Mouse (Mus musculus) monocyte, adult 2 months (primary cell): ENCODE data around the gene Larp4.

Experiments used
- DNase-seq, 2 experiments: peaks; one replicate each; pipeline ENCODE4 v3.0.0; 2022; ENCODE audit warnings: low spot score in 2 of 2, low read depth in 1 of 2

The Larp4 gene

GRCm38 (mm10) chr15:100004677-100005273, 34.9 kb downstream of the Larp4 start:
- DNase-seq: no peak

- DNase-seq: no peak
These were observed 36.3 kb downstream of the Larp4 start for GRCm38 (mm10) chr15:100006180-100006579.

GRCm38 (mm10) chr15:100018280-100018899, 48.5 kb downstream of the Larp4 start:
- no peak for DNase-seq

- no peak for DNase-seq
These were observed 51.3 kb downstream of the Larp4 start for GRCm38 (mm10) chr15:100021175-100021574.

- no peak for DNase-seq
These were observed 53.1 kb downstream of the Larp4 start for GRCm38 (mm10) chr15:100022923-100023322.

- no peak for DNase-seq
These were observed 55.4 kb downstream of the Larp4 start for GRCm38 (mm10) chr15:100025076-100025834.

- no peak for DNase-seq
These were observed 58.3 kb downstream of the Larp4 start for GRCm38 (mm10) chr15:100028133-100028532.

GRCm38 (mm10) chr15:100029497-100029896, 59.6 kb downstream of the Larp4 start:
- DNase-seq: no peak

- DNase-seq: no peak
These were observed 60.0 kb downstream of the Larp4 start for GRCm38 (mm10) chr15:100029900-100030299.

GRCm38 (mm10) chr15:100032546-100032945, 62.7 kb downstream of the Larp4 start:
- no peak for DNase-seq

GRCm38 (mm10) chr15:100038470-100038971, 68.7 kb downstream of the Larp4 start, which contains the start of gene Dip2b:
Gene Dip2b, plus strand, starts transcription at chr15:100038664.
- peak; percentile 85 to 93 for DNase-seq

- peak in 1 of 2 experiments; percentile 57 for DNase-seq
These were observed 69.3 kb downstream of the Larp4 start for GRCm38 (mm10) chr15:100039001-100039701.

GRCm38 (mm10) chr15:100040541-100041266, 70.8 kb downstream of the Larp4 start:
- DNase-seq: no peak

GRCm38 (mm10) chr15:100041267-100042047, 71.6 kb downstream of the Larp4 start:
- DNase-seq: peak in 1 of 2 experiments; percentile 31

- no peak for DNase-seq
These were observed 72.2 kb downstream of the Larp4 start for GRCm38 (mm10) chr15:100042048-100042400.

GRCm38 (mm10) chr15:100045576-100045975, 75.7 kb downstream of the Larp4 start:
- no peak for DNase-seq

- DNase-seq: no peak
These were observed 79.7 kb downstream of the Larp4 start for GRCm38 (mm10) chr15:100049496-100050087.

GRCm38 (mm10) chr15:100050940-100051339, 81.1 kb downstream of the Larp4 start:
- DNase-seq: no peak

- DNase-seq: no peak
These were observed 82.9 kb downstream of the Larp4 start for GRCm38 (mm10) chr15:100052726-100053125.
